Mouse (Mus musculus) lung, postnatal 36 days (tissue): ENCODE data around the gene Vmn1r94.
"Not testable (repeated sequence)": the region's sequence is repeated elsewhere in the genome, so short reads cannot be mapped to it uniquely, and the experiment has no call there.

Experiments used
- DNase-seq: peaks from one replicate; pipeline ENCODE4 v3.0.0; 2022; ENCODE audit warnings: mixed read lengths

Vmn1r94 gene

GRCm38 (mm10) chr7:20168277-20168676, at the start of gene Vmn1r94:
TSS of gene Vmn1r94 (minus strand) at chr7:20168377.
- not testable (repeated sequence) for DNase-seq

- not testable (repeated sequence) for DNase-seq
Observed at GRCm38 (mm10) chr7:20205507-20205906, 37.3 kb upstream of the Vmn1r94 start, which contains the start of gene Gm6164. TSS of gene Gm6164 (minus strand) at chr7:20205607.

- DNase-seq: not testable (repeated sequence)
Observed at GRCm38 (mm10) chr7:20193410-20193809, 25.2 kb upstream of the Vmn1r94 start, which contains the start of gene Vmn1r95. TSS of gene Vmn1r95 (plus strand) at chr7:20193710.

- DNase-seq: not testable (repeated sequence)
Observed at GRCm38 (mm10) chr7:20138988-20139387, 29.2 kb downstream of the Vmn1r94 start, which contains the start of gene Vmn1r93. TSS of gene Vmn1r93 (minus strand) at chr7:20139088.

- not testable (repeated sequence) for DNase-seq
Observed at GRCm38 (mm10) chr7:20122479-20122878, 45.7 kb downstream of the Vmn1r94 start, which contains the start of gene Gm16442. TSS of gene Gm16442 (minus strand) at chr7:20122579.
